Mouse (Mus musculus): ENCODE data around the gene St7l.

- no peak for TF ChIP-seq CTCF (IDR thresholded peaks at IDR 0.05; ENCODE audit: extremely low read depth, insufficient read depth, insufficient read length, insufficient replicate concordance)
- TF ChIP-seq POLR2A (IDR thresholded peaks at IDR 0.05; ENCODE audit: low read depth, low read length) = no peak
Observed at GRCm38 (mm10) chr3:104965991-104966554, 102.3 kb downstream of the St7l start.
